Mouse (Mus musculus): ENCODE data around the gene 4930522L14Rik. TPM values are rescaled to one million over a fixed set of nuclear protein-coding genes. Genes with fewer than 3 reads are reported as not detected.
"Not testable (repeated sequence)": the region's sequence is repeated elsewhere in the genome, so short reads cannot be mapped to it uniquely, and the experiment has no call there.

4930522L14Rik gene
- 5.6 and 6.1 TPM in 2 replicates for polyA plus RNA-seq (2016; fragmentation: Nextera tagmentation; extraction: Ambion mirVana)

- peak; percentile 98 for ATAC-seq (ENCODE audit: low FRiP score, low read depth)
- WGBS: under 1% methylated on average over 25 of the region's 25 CpGs
- not testable (repeated sequence) for H3K36me3 ChIP-seq; H3K27me3 ChIP-seq (replicated peaks); H3K9me3 ChIP-seq; H3K4me1 ChIP-seq; H3K27ac ChIP-seq
- Histone ChIP-seq H3K4me2 (replicated peaks) (peak within 1 kb of the TSS; percentile 69), H3K4me3 (peak within 1 kb of the TSS; percentile 53), H3K9ac (peak within 1 kb of the TSS; percentile 47)
These were observed at the start of gene 4930522L14Rik for GRCm38 (mm10) chr5:109751391-109752071. Gene 4930522L14Rik, minus strand, starts transcription at chr5:109751886.

- H3K9ac ChIP-seq: not testable (repeated sequence)
These were observed 49.8 kb upstream of the 4930522L14Rik start for GRCm38 (mm10) chr5:109801466-109801865.

GRCm38 (mm10) chr5:109799948-109800347 is 48.3 kb upstream of the 4930522L14Rik start:
- not testable (repeated sequence) for H3K27ac ChIP-seq; H3K9ac ChIP-seq; H3K4me3 ChIP-seq; H3K4me1 ChIP-seq; ATAC-seq (ENCODE audit: low FRiP score, low read depth); H3K9me3 ChIP-seq; H3K36me3 ChIP-seq; H3K27me3 ChIP-seq (replicated peaks); H3K4me2 ChIP-seq (replicated peaks)
- 87% methylated on average over 2 of the region's 2 CpGs for WGBS

More at GRCm38 (mm10) chr5:109801466-109801865, 49.8 kb upstream of the 4930522L14Rik start:
- not testable (repeated sequence) for H3K4me1 ChIP-seq; H3K36me3 ChIP-seq; H3K4me2 ChIP-seq (replicated peaks); H3K4me3 ChIP-seq; H3K27me3 ChIP-seq (replicated peaks); ATAC-seq (ENCODE audit: low FRiP score, low read depth); H3K27ac ChIP-seq; H3K9me3 ChIP-seq

- not testable (repeated sequence) for H3K27ac ChIP-seq; H3K9ac ChIP-seq; ATAC-seq (ENCODE audit: low FRiP score, low read depth); H3K9me3 ChIP-seq; H3K27me3 ChIP-seq (replicated peaks); H3K36me3 ChIP-seq; H3K4me1 ChIP-seq; H3K4me3 ChIP-seq; H3K4me2 ChIP-seq (replicated peaks)
- WGBS: 91% methylated on average over 3 of the region's 3 CpGs
These were observed 45.3 kb upstream of the 4930522L14Rik start for GRCm38 (mm10) chr5:109797017-109797416.

GRCm38 (mm10) chr5:109795967-109796652 is 44.4 kb upstream of the 4930522L14Rik start:
- not testable (repeated sequence) for H3K4me1 ChIP-seq; H3K36me3 ChIP-seq; H3K27me3 ChIP-seq (replicated peaks); H3K27ac ChIP-seq; H3K9me3 ChIP-seq
- peak overlapping the region; percentile 55 for H3K4me3 ChIP-seq
- WGBS: 1% methylated on average over 25 of the region's 25 CpGs
- peak overlapping the region; percentile 54 for H3K9ac ChIP-seq
- peak overlapping the region; percentile 71 for H3K4me2 ChIP-seq (replicated peaks)
- peak; percentile 95 for ATAC-seq (ENCODE audit: low FRiP score, low read depth)

GRCm38 (mm10) chr5:109752073-109752780 is 541 bp upstream of the 4930522L14Rik start:
- not testable (repeated sequence) for H3K9ac ChIP-seq; H3K9me3 ChIP-seq; H3K36me3 ChIP-seq; H3K27ac ChIP-seq; H3K27me3 ChIP-seq (replicated peaks); H3K4me1 ChIP-seq
- H3K4me2 ChIP-seq (replicated peaks): peak overlapping the region; percentile 69
- peak overlapping the region; percentile 53 for H3K4me3 ChIP-seq
- ATAC-seq (ENCODE audit: low FRiP score, low read depth): 0 out of 2 replicates have a peak, but pooled peaks have one; percentile 38
- 58% methylated on average over 4 of the region's 4 CpGs for WGBS

GRCm38 (mm10) chr5:109745081-109745480 is 6.6 kb downstream of the 4930522L14Rik start:
- H3K36me3 ChIP-seq; ATAC-seq (ENCODE audit: low FRiP score, low read depth); H3K4me3 ChIP-seq; H3K9ac ChIP-seq; H3K27me3 ChIP-seq (replicated peaks); H3K27ac ChIP-seq; H3K4me1 ChIP-seq; H3K4me2 ChIP-seq (replicated peaks): not testable (repeated sequence)
- peaks cover 23% of the 10 kb centered on the region for H3K9me3 ChIP-seq
- WGBS: 95% methylated on average over 1 of the region's 1 CpGs

- H3K27me3 ChIP-seq (replicated peaks); H3K4me1 ChIP-seq; ATAC-seq (ENCODE audit: low FRiP score, low read depth); H3K9me3 ChIP-seq; H3K36me3 ChIP-seq; H3K4me2 ChIP-seq (replicated peaks); H3K27ac ChIP-seq; H3K4me3 ChIP-seq; H3K9ac ChIP-seq: not testable (repeated sequence)
- WGBS: 67% methylated on average over 3 of the region's 3 CpGs
These were observed 34.3 kb downstream of the 4930522L14Rik start for GRCm38 (mm10) chr5:109717341-109717740.

- peak overlapping the region; percentile 69 for H3K4me2 ChIP-seq (replicated peaks)
- H3K9ac ChIP-seq: 0 out of 2 replicates have a peak overlapping the region, but pooled peaks have one; percentile 21
- not testable (repeated sequence) for H3K4me1 ChIP-seq; H3K27ac ChIP-seq; H3K27me3 ChIP-seq (replicated peaks); H3K36me3 ChIP-seq; H3K9me3 ChIP-seq
- H3K4me3 ChIP-seq: peak overlapping the region; percentile 56
- 56% methylated on average over 5 of the region's 5 CpGs for WGBS
- peak; percentile 18; the same call in 1 of the 2 replicates for ATAC-seq (ENCODE audit: low FRiP score, low read depth)
These were observed 60.3 kb downstream of the 4930522L14Rik start for GRCm38 (mm10) chr5:109691205-109691965.

- H3K9ac ChIP-seq: peak within 1 kb of the TSS; percentile 62
- peak; percentile 99 for ATAC-seq (ENCODE audit: low FRiP score, low read depth)
- under 1% methylated on average over 26 of the region's 26 CpGs for WGBS
- H3K27me3 ChIP-seq (replicated peaks); H3K27ac ChIP-seq; H3K36me3 ChIP-seq; H3K9me3 ChIP-seq; H3K4me1 ChIP-seq: not testable (repeated sequence)
- peak within 1 kb of the TSS; percentile 69 for H3K4me2 ChIP-seq (replicated peaks)
- peak within 1 kb of the TSS; percentile 56 for H3K4me3 ChIP-seq
These were observed 61.0 kb downstream of the 4930522L14Rik start, which contains the start of gene 5430403G16Rik for GRCm38 (mm10) chr5:109690537-109691201. Gene 5430403G16Rik, minus strand, starts transcription at chr5:109691041.
